Mouse (Mus musculus): ENCODE measurements around the gene Olfr90. TPM values are rescaled to one million over a fixed set of nuclear protein-coding genes. Genes with fewer than 3 reads are reported as not detected.

Olfr90 gene
- polyA plus RNA-seq, 1 experiment from 2014 or later, result not detected

DNA sequence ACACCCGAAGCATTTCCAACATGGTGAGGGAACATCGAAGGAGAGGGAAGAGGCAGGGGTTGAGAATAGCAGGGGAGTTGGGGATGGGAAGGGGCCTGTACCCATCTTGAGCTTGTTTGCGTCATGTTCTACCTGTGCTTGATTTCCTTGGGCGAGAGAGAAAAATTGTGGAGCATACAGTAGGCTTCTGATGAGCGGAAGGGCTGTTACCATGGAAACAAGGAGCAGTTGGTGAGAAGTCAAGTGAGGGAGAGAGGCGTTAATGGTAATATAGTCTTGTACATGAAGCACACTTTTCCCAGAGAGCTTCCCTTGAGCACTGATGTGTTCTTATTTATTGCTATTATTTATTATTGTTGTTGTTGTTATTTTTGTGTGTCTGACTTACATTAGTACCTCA lies 31.3 kb downstream of the Olfr90 start:
- Histone ChIP-seq H3K27me3 (no peaks in the 10 kb centered on the region), H3K27ac (no peak overlapping the region), H3K4me3 (no peak overlapping the region), H3K4me2 (replicated peaks) (no peak overlapping the region), H3K9me3 (no peaks in the 10 kb centered on the region), H3K36me3 (peaks cover 63% of the 10 kb centered on the region), H3K4me1 (no peaks in the 10 kb centered on the region), H3K9ac (no peak overlapping the region)
- no peak for ATAC-seq (ENCODE audit: insufficient number of reproducible peaks, insufficient read depth, low FRiP score, low TSS enrichment)
- WGBS, result 90% methylated on average over 6 of the region's 6 CpGs

DNA sequence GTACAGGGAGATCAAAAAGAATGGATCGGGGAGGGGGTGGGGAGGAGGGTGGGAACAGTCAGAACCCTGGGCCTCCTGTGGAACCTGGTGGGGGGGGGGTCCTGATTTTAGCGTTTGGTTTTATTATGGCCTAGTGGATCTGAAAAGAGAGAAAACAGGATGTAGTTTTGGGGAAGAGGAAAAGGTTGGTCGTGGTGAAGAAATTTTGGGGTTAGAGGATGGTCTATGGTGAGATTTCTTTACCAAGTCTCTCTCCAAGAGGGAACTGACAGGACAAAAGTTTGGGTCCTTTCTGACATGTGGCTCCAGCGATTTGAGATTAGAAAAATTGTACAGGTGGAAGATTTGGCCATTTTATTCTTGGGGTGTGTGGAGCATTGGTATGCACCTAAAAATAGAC lies 36.6 kb downstream of the Olfr90 start:
- Histone ChIP-seq H3K4me2 (replicated peaks) (peak overlapping the region; percentile 94; the same call in 1 of the 2 replicates), H3K27ac (no peak overlapping the region), H3K4me3 (no peak overlapping the region; the same call in 1 of the 2 replicates), H3K9ac (no peak overlapping the region), H3K27me3 (0 out of 2 replicates have a peak, but pooled peaks cover 5% of the 10 kb centered on the region), H3K4me1 (peaks cover 30% of the 10 kb centered on the region), H3K9me3 (no peaks in the 10 kb centered on the region), H3K36me3 (peaks cover 33% of the 10 kb centered on the region)
- no peak for ATAC-seq (ENCODE audit: insufficient number of reproducible peaks, insufficient read depth, low FRiP score, low TSS enrichment)
- 53% methylated on average over 4 of the region's 4 CpGs for WGBS

DNA sequence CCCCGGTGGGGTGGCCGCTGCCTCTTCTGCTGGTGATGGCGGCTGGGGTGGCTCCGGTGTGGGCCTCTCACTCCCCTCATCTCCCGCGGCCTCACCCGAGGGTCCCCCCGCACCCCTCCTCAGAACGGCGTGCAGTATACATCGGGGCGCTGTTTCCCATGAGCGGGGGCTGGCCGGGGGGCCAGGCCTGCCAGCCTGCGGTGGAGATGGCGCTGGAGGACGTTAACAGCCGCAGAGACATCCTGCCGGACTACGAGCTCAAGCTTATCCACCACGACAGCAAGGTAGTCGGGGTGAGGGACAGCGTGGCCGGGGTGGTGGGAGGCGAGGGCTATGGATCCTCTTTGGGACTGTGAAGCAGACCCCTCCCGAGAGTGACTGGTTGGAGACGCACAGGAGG lies 37.4 kb downstream of the Olfr90 start:
- no peak overlapping the region for H3K27ac ChIP-seq
- ATAC-seq (ENCODE audit: insufficient number of reproducible peaks, insufficient read depth, low FRiP score, low TSS enrichment), result peak; percentile 5; the same call in 1 of the 2 replicates

DNA sequence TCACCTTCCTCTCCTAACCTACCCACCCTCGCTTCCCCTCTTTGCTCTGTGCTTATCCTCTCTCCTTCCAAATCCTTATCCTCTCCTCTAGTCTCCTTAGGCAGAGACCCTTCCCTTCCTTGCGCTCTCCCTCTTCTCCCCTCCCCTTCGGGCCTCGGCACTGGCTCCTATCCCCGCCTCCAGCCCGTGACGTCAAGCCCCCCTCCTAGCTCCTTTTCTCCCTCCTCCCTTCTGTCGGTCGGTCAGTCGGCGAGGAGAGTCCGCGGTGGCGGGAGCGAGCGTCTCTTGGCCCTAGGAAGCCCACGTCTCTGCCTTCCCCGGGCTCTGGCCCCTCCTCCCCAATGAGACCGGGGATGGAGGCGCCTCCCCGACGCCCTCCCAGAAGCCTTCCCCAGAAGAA lies 37.9 kb downstream of the Olfr90 start:
- WGBS, result under 1% methylated on average over 21 of the region's 22 CpGs
- Histone ChIP-seq H3K27ac (no peak overlapping the region), H3K4me2 (replicated peaks) (peak overlapping the region; percentile 94), H3K9ac (peak overlapping the region; percentile 75), H3K36me3 (peaks cover 19% of the 10 kb centered on the region; the same call in 1 of the 2 replicates), H3K4me1 (peaks cover 31% of the 10 kb centered on the region), H3K4me3 (peak overlapping the region; percentile 68), H3K9me3 (no peaks in the 10 kb centered on the region), H3K27me3 (0 out of 2 replicates have a peak, but pooled peaks cover 5% of the 10 kb centered on the region)
- ATAC-seq (ENCODE audit: insufficient number of reproducible peaks, insufficient read depth, low FRiP score, low TSS enrichment), result peak; percentile 48

More for the DNA sequence above, 37.4 kb downstream of the Olfr90 start:
- Histone ChIP-seq H3K4me1 (peaks cover 31% of the 10 kb centered on the region), H3K27me3 (0 out of 2 replicates have a peak, but pooled peaks cover 5% of the 10 kb centered on the region), H3K36me3 (peaks cover 24% of the 10 kb centered on the region), H3K9ac (peak overlapping the region; percentile 75), H3K4me3 (peak overlapping the region; percentile 68), H3K9me3 (no peaks in the 10 kb centered on the region), H3K4me2 (replicated peaks) (peak overlapping the region; percentile 94)
- 2% methylated on average over 27 of the region's 27 CpGs for WGBS

DNA sequence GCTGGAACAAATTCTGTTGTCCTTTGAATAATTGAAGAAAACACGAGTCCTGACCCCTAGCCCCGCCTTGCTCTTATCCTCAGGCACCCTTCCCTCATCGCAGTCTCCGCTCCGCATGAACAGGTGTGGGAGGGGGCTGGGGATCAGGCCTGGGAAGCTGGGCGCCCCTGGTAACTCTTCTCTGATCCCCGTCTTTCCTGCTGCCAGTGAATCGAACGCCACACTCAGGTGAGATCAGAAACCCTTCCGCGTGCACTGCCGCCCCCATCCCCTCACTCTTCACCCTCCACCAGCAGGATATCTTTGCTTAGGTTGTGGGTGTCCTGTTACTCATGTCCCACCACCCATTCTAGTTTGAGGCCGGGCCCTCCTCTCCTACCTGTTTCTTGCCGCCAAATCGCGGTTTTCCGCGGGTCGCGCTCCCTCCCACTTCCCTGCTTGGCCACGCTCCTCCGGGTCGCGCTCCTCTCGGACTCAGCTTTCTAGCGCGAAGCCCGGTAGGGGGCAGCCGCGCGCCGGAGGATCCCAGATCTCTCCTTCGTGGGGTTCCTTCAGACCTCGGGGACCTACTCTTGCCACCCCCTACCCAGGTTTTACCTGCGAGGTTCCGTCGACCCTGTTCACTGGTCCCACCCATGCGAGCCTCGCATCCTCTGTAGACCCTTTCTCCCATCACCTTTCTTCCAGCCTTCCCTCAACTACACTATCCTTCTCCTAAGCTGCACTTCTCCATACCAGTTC lies 38.6 kb downstream of the Olfr90 start:
- no peak for ATAC-seq (ENCODE audit: insufficient number of reproducible peaks, insufficient read depth, low FRiP score, low TSS enrichment)

DNA sequence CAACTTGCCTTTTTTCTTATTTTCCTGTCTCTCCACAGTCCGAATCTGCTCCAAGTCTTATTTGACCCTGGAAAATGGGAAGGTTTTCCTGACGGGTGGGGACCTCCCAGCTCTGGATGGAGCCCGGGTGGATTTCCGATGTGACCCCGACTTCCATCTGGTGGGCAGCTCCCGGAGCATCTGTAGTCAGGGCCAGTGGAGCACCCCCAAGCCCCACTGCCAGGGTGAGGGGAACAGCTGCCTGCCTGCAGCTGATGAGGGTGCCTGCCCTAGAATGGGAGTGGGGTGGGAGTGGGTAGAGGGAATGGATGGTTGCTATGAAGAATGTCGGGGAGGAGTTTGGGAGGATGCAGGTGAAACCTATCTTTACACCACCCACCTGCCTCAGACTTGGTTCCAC lies 39.9 kb downstream of the Olfr90 start:
- H3K4me3 ChIP-seq, result 0 out of 2 replicates have a peak overlapping the region, but pooled peaks have one; percentile 6
- no peak overlapping the region for H3K27ac ChIP-seq
- ATAC-seq (ENCODE audit: insufficient number of reproducible peaks, insufficient read depth, low FRiP score, low TSS enrichment), result no peak
- H3K4me2 ChIP-seq (replicated peaks), result 0 out of 2 replicates have a peak overlapping the region, but pooled peaks have one; percentile 9
- no peaks in the 10 kb centered on the region for H3K9me3 ChIP-seq
- 59% methylated on average over 7 of the region's 7 CpGs for WGBS
- peaks cover 33% of the 10 kb centered on the region for H3K4me1 ChIP-seq
- H3K9ac ChIP-seq, result no peak overlapping the region
- H3K36me3 ChIP-seq, result 0 out of 2 replicates have a peak, but pooled peaks cover 2% of the 10 kb centered on the region
- H3K27me3 ChIP-seq, result 0 out of 2 replicates have a peak, but pooled peaks cover 5% of the 10 kb centered on the region

More for the DNA sequence above, 38.6 kb downstream of the Olfr90 start:
- Histone ChIP-seq H3K27ac (no peak overlapping the region), H3K9ac (peak overlapping the region; percentile 75), H3K27me3 (0 out of 2 replicates have a peak, but pooled peaks cover 5% of the 10 kb centered on the region), H3K4me2 (replicated peaks) (peak overlapping the region; percentile 94), H3K36me3 (0 out of 2 replicates have a peak, but pooled peaks cover 15% of the 10 kb centered on the region), H3K9me3 (no peaks in the 10 kb centered on the region), H3K4me3 (peak overlapping the region; percentile 68), H3K4me1 (peaks cover 33% of the 10 kb centered on the region)
- 2% methylated on average over 39 of the region's 39 CpGs for WGBS

DNA sequence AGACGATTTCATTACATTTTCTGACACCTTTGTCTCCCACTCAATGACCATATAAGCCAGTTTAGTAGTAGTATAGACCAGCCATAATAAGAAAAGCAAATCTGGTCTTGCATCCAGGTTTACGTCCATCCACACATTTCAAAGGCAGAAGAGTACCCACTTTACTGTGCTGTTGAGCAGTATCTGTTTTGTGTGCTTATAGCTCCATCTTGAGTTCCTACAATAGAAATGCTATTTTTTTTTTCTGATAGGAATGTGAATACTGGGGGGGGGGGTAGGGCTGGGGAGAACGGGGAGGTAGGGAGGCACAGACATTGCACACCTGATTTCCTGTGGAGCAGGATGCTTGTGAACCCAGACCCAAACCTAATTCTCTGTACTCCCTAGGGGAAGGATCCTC lies 40.3 kb downstream of the Olfr90 start:
- Histone ChIP-seq H3K4me1 (peaks cover 33% of the 10 kb centered on the region), H3K9ac (no peak overlapping the region), H3K4me2 (replicated peaks) (0 out of 2 replicates have a peak overlapping the region, but pooled peaks have one; percentile 9), H3K4me3 (no peak overlapping the region), H3K36me3 (no peaks in the 10 kb centered on the region), H3K27ac (no peak overlapping the region), H3K9me3 (no peaks in the 10 kb centered on the region), H3K27me3 (0 out of 2 replicates have a peak, but pooled peaks cover 5% of the 10 kb centered on the region)
- ATAC-seq (ENCODE audit: insufficient number of reproducible peaks, insufficient read depth, low FRiP score, low TSS enrichment), result no peak
- WGBS, result 28% methylated on average over 3 of the region's 3 CpGs

DNA sequence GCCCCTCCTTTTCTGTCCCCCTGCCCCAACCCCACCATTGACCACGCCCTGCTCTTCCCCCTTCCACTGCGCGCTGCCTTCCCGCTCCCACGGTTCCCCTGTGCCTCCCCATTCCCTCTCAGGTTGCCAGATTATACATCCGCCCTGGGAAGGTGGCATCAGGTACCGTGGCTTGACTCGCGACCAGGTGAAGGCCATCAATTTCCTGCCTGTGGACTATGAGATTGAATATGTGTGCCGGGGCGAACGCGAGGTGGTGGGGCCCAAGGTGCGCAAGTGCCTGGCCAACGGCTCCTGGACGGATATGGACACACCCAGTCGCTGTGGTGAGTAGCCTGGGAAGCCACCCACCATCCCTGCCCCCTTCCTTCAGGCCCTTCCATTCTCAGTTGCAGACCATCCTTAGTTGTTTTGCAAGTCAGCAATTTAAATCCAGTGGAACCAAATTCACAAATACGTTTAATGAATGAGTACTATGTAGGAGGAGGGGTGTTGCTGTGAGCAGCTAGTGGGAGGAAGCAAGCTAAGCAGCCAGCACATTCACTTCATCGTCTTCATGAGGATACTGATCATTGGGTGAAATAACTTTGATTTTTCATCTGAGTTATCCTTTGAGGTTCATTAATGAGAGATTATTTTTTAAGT lies 40.8 kb downstream of the Olfr90 start:
- Histone ChIP-seq H3K27ac (no peak overlapping the region), H3K4me1 (peaks cover 33% of the 10 kb centered on the region), H3K9me3 (no peaks in the 10 kb centered on the region), H3K4me2 (replicated peaks) (peak overlapping the region; percentile 88), H3K9ac (peak overlapping the region; percentile 87; the same call in 1 of the 2 replicates), H3K27me3 (0 out of 2 replicates have a peak, but pooled peaks cover 5% of the 10 kb centered on the region), H3K4me3 (peak overlapping the region; percentile 88), H3K36me3 (no peaks in the 10 kb centered on the region)
- ATAC-seq (ENCODE audit: insufficient number of reproducible peaks, insufficient read depth, low FRiP score, low TSS enrichment), result no peak
- 13% methylated on average over 19 of the region's 19 CpGs for WGBS

DNA sequence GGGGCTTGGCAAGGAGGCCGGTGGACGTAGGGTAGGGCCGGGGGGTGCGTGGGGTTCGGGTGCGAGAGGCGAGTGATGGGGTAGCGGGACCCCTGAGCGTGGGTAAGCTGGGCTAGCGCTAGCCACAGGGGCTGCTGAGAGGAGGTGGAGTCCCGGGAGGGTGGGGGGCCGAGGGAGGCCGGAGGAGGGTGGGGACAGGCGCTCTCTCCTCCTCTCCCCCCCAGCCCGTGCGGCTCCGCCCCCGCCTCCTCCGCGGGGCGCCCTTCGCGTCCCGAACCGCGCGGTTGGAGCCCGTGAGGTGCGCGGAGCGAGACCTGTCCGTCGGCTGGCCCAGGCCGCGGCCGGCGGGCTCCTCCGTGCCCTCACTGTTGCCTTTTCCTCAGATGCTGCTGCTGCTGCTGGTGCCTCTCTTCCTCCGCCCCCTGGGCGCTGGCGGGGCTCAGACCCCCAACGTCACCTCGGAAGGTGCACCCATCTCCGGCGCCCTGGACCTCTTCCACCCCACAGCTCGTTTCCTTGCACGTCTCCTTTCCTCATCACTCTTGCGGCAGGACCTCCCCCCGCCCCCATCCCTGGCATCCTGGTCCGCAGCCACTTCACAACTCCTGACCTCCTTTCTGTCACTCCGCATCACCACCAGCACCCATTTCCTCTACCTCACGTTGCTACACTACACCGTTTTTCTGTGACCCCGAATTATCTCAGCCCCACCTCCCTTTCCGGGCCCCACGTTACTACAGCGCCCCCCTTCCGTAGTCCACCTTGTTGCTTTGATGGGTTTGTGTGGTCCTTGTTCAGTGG lies 41.8 kb downstream of the Olfr90 start:
- H3K4me1 ChIP-seq, result peaks cover 32% of the 10 kb centered on the region
- peak overlapping the region; percentile 88 for H3K4me2 ChIP-seq (replicated peaks)
- H3K4me3 ChIP-seq, result peak overlapping the region; percentile 88
- H3K27me3 ChIP-seq, result 0 out of 2 replicates have a peak, but pooled peaks cover 5% of the 10 kb centered on the region
- peak overlapping the region; percentile 91 for H3K27ac ChIP-seq
- H3K9me3 ChIP-seq, result no peaks in the 10 kb centered on the region
- H3K9ac ChIP-seq, result peak overlapping the region; percentile 87
- WGBS, result under 1% methylated on average over 51 of the region's 58 CpGs
- H3K36me3 ChIP-seq, result no peaks in the 10 kb centered on the region
- ATAC-seq (ENCODE audit: insufficient number of reproducible peaks, insufficient read depth, low FRiP score, low TSS enrichment), result peak; percentile 64

DNA sequence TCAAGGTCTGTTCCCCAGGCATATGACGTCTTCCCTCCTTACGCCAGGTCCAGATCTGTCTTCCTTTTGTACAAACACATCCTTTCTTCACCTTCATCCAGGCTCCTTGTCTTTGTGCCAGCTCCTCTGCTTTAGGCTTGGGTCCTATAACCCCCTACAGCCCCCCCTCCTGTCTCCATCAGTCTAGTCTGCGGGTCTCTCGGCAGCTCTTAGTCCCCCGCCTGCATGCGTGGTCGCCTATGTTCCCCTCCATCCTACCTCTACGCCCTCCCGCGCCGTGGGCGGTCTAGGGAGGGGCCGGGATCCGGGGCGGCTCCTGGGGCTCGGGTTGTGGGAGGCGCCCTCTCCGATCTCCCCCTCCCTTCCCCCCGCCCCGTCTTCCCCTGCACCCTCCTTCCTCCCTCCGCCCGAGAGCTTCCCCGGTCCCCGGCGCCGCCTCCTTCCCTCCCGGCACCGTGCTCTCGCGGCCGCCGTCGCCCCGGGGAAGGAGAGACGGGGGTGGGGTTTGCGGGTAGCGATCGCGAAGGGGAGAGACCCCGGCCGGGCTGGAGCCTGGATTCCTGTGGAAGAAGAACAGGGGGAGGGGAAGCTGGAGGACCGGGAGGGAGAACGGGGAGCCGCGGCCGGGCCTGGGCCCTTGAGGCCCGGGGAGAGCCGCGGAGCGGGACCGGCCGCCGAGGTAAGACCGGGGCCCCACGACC lies 42.5 kb downstream of the Olfr90 start, which contains the start of gene Gabbr1:
Gene Gabbr1, plus strand, starts transcription at position 356 of the 701 bp plus-strand sequence.
- peak within 1 kb of the TSS; percentile 88 for H3K4me2 ChIP-seq (replicated peaks)
- WGBS, result under 1% methylated on average over 53 of the region's 55 CpGs
- peaks cover 27% of the 10 kb centered on the region for H3K4me1 ChIP-seq
- H3K9me3 ChIP-seq, result no peaks in the 10 kb centered on the region
- H3K9ac ChIP-seq, result peak within 1 kb of the TSS; percentile 87
- H3K4me3 ChIP-seq, result peak within 1 kb of the TSS; percentile 88
- peak; percentile 82 for ATAC-seq (ENCODE audit: insufficient number of reproducible peaks, insufficient read depth, low FRiP score, low TSS enrichment)
- no peaks in the 10 kb centered on the region for H3K36me3 ChIP-seq
- 0 out of 2 replicates have a peak, but pooled peaks cover 5% of the 10 kb centered on the region for H3K27me3 ChIP-seq
- H3K27ac ChIP-seq, result peak within 1 kb of the TSS; percentile 91
